Mouse (Mus musculus): Measurements from ENCODE around the gene Trat1. TPM values are rescaled to one million over a fixed set of nuclear protein-coding genes. Genes with fewer than 3 reads are reported as not detected.

Trat1 gene
- polyA plus RNA-seq (2012; rRNA removed), result 0.09 and 0.30 TPM in 2 replicates

- 60% methylated on average over 3 of the region's 3 CpGs for WGBS
These were observed at the start of gene Trat1 for GRCm38 (mm10) chr16:48771971-48772445. Gene Trat1, minus strand, starts transcription at chr16:48772021.

DNA sequence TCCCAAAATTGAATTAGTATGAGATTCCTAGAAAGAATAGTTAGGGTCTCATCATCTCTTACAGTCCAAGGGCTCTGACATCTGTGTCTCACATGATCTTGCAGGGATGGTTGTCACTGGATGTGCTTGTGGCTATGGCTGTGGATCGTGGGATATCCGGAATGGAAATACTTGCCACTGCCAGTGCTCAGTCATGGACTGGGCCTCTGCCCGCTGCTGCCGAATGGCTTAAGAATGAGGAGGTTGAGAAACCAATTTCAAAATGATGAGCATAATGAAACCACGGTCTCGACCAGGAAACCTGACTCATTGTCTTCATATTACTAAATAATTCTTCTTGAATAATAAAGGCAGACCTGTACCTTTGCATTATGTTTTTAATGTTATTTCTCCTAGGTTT is 46.7 kb upstream of the Trat1 start:
- DNase-seq (ENCODE audit: low read depth, low spot score), result no peak
- 93% methylated on average over 6 of the region's 6 CpGs for WGBS

More at GRCm38 (mm10) chr16:48771971-48772445, at the start of gene Trat1:
- no peak for DNase-seq (ENCODE audit: low read depth, low spot score)

DNA sequence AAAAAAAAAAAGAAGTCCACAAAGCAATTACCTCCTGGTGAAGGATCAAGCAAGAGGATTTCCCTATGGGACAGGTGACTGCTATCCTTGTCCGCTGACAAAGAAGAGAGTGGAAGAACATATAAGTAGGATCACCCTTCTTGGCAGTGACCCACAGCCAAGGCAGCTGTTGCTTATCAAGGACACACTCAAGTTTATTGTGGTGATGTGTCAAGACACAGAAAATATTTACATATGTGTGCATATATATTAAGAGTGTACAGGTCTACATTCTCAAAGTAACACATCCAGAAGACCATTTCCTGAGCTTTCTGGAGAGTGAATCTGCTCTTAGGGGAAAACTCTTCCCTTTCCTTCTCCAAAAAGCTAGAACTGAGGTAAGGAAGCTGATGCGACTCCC is 44.9 kb upstream of the Trat1 start, which contains the start of gene Retnlb:
Gene Retnlb (plus strand): TSS at position 162 of the 400 bp plus-strand sequence.
- no peak for DNase-seq (ENCODE audit: low read depth, low spot score)
- 78% methylated on average over 2 of the region's 2 CpGs for WGBS

GRCm38 (mm10) chr16:48811881-48812436 is 40.1 kb upstream of the Trat1 start:
- 17% methylated on average over 7 of the region's 7 CpGs for WGBS
- no peak for DNase-seq (ENCODE audit: low read depth, low spot score)

- 54% methylated on average over 2 of the region's 2 CpGs for WGBS
- DNase-seq (ENCODE audit: low read depth, low spot score), result no peak
These were observed 37.6 kb upstream of the Trat1 start for GRCm38 (mm10) chr16:48809374-48809773.

- 84% methylated on average over 1 of the region's 1 CpGs for WGBS
- no peak for DNase-seq (ENCODE audit: low read depth, low spot score)
These were observed 34.7 kb upstream of the Trat1 start for GRCm38 (mm10) chr16:48806521-48806920.

GRCm38 (mm10) chr16:48805412-48805811 is 33.6 kb upstream of the Trat1 start:
- 80% methylated on average over 1 of the region's 1 CpGs for WGBS

DNA sequence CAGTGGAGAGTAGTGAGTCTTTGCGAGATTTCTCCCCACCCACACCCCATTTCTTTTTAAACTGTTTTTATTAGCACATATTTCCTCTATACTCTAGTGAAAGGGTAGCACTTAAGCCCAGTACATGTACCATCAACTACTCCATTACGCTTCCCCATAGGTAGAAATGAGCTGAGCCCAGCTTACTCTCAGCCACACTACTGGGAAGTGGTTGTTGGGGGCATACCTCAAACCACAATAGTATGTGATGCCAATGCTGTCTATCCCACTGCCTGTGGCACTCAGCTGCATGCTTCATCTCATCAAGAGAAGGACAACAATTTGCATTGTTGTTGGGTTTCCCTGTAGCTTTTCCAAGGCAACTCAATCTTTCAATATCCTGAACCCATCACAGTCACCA is 29.1 kb upstream of the Trat1 start:
- no peak for DNase-seq (ENCODE audit: low read depth, low spot score)
- 82% methylated on average over 2 of the region's 2 CpGs for WGBS

More at GRCm38 (mm10) chr16:48805412-48805811, 33.6 kb upstream of the Trat1 start:
- no peak for DNase-seq (ENCODE audit: low read depth, low spot score)

DNA sequence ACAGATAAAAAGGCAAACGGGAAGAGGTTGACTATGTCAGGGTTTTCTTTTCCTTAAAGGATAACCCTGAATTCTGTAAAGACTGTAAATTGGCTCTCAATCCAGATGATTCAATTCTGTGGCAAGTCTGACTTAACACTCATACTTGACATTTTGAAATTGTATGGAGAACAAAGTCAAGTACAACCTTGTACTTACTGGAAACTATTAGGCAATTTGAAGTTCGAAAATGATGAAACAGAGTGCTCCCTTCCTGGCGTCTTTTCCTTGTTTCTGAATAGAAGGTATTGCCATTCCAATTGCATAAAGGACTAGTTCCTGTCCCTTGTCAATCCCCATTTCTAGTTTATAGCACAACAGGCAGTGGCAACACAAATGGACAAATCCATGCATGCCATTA is 27.6 kb upstream of the Trat1 start:
- 86% methylated on average over 3 of the region's 3 CpGs for WGBS
- no peak for DNase-seq (ENCODE audit: low read depth, low spot score)

GRCm38 (mm10) chr16:48798285-48798684 is 26.5 kb upstream of the Trat1 start:
- WGBS, result 63% methylated on average over 3 of the region's 3 CpGs

GRCm38 (mm10) chr16:48788704-48789185 is 16.9 kb upstream of the Trat1 start:
- DNase-seq (ENCODE audit: low read depth, low spot score), result no peak
- WGBS, result 64% methylated on average over 4 of the region's 4 CpGs

More at GRCm38 (mm10) chr16:48798285-48798684, 26.5 kb upstream of the Trat1 start:
- DNase-seq (ENCODE audit: low read depth, low spot score), result no peak

GRCm38 (mm10) chr16:48786258-48786657 is 14.4 kb upstream of the Trat1 start:
- WGBS, result 61% methylated on average over 3 of the region's 3 CpGs
- DNase-seq (ENCODE audit: low read depth, low spot score), result no peak

- 48% methylated on average over 2 of the region's 2 CpGs for WGBS
These were observed 5.4 kb upstream of the Trat1 start for GRCm38 (mm10) chr16:48777254-48777653.

DNA sequence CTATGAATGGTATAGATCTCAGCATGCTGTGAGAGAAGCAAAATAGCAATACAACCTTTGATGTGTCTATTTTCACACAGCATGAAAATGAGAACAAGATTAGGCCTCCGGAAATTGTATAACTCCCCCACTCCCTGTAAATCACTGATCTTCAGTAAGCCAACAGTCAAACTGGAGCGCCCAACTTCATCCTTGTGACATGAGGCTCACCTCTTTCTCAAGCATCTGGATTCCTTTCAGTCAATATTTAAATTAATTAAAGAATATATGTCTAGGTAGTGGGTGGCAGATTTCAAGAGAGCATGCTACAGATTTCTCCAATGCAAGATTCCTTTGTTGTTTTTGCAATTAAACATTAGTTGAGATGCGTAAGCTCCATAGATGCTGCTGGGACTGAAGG is 2.6 kb downstream of the Trat1 start:
- 91% methylated on average over 3 of the region's 3 CpGs for WGBS
- DNase-seq (ENCODE audit: low read depth, low spot score), result no peak

More at GRCm38 (mm10) chr16:48777254-48777653, 5.4 kb upstream of the Trat1 start:
- DNase-seq (ENCODE audit: low read depth, low spot score), result no peak

DNA sequence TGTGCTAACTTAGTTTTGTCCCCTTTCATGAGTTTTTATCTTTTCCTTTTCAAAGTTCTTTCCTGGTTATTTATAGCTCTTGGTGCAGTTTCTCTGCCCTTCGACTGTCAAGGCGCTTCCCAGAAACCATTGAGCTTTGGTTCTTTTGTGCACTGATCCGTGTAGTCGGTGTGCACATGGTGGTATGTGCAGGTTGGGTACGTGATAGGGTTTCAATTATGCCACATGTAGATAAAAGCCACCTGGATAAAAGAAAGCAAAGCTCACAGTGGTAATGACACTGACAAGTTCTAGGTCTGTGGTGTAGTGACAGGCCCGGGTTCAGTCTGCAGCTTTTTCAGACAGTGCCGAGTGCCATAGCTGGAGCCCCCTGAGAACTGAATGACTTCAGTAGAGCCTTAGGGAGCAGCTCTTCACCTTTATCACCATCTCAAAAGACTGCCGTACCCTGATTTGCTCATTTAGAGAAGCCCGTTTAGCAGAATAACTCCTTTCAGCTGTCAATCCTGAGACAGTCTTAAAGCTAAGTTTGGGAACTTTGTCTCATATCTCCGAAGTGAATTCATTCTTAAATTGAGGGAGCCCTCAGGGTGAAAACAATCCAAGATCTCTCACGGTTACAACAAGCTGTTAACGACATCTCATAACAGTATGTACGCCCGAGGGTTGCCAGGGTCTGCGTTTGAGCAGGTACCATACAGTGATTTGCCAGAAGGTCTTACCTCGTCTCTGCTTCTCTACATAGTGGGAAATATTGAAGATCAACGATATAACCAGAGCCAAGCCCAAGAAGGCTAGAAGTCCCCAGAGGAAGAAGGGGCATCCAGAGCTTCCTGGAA is 11.0 kb downstream of the Trat1 start:
- WGBS, result 81% methylated on average over 17 of the region's 17 CpGs
- no peak for DNase-seq (ENCODE audit: low read depth, low spot score)

DNA sequence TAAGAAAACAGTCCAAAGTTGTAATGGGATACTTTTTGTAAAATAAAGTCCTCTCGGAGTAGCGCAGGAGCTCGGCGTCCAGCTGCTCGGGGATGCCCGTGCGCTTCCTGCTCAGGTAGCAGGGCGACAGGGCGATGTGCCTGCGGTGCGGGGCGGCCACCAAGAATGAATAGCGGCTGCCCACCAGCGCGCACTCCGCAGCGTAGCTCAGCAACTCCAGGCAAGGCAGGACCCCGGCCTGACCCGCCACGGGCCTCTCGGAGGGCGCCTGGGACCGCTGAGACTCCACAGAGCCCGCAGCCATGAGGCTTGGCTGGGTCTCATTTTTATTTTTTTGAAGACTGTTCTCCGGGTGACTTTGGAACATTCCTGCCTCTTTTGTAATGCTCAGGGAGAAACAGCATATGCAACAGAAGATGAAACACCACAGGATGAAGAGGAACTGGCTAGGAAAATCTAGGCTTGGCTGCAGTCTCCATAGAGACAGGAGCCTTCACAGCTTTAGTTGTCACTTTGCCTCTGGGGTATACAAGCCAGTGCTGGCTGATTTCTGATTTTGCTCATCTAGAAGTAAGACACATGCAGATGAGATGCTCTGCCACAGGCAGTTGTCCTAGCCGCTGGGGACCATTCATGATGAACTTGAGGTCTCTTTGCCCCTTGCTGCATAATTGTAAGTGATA is 21.5 kb downstream of the Trat1 start:
- WGBS, result 28% methylated on average over 26 of the region's 26 CpGs
- no peak for DNase-seq (ENCODE audit: low read depth, low spot score)

DNA sequence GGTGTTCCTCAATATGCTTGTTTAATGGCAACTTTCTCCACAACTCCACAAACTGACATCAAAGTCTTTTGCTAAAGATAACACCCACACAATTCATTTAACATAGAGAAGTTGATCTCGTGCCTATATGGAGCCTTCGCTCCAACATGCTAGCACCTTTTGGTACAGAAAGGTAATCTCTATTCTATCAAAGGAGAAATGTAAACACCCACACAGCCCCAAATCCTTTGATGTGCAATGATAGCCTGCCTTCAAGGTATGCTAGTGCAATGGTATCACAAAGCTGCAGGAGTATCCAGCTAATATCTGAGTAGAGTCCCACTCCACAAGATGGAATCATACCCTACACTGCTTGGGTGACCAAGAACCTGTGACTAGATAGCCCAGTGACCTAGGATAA is 26.4 kb downstream of the Trat1 start:
- 79% methylated on average over 2 of the region's 2 CpGs for WGBS

DNA sequence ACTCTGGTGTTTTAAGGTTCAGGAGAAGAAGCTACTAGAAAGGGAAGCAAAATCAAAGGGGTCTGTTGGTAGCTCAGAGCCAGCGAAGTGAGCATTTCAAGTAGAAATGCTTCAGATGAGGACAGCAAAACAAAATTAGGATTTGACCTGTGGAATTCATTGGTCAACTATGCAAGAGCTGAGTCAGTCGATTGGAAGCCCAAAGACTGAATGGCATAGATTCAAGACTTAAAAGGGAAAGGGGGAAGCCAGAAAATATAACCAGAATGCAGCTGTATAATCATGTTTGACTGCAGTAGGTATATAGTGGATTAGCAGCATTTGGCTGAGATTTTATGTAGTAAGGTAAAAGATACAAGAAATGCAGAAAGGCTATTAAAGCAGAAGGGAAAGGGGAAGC is 26.8 kb downstream of the Trat1 start:
- 77% methylated on average over 2 of the region's 2 CpGs for WGBS
- no peak for DNase-seq (ENCODE audit: low read depth, low spot score)

More for the DNA sequence above, 26.4 kb downstream of the Trat1 start:
- DNase-seq (ENCODE audit: low read depth, low spot score), result no peak

DNA sequence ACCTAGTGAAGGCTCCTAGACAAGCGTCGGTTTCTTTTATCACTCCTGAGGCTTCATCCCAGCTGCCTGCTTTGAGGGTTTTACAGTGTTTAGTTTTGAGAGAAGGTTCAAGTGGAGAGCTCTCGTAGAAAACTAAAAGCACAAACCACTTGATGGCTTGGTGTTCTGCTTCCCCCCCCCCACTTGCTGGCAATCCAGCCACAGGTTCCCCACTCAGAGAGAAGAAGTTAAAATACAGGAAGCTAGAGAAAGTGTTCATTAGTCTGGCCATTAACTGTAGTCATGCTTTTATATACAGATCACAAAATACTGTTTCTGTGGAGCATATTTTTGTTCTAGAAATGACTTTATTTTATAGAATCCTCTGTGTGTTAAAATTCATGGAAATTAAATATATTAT is 30.3 kb downstream of the Trat1 start:
- no peak for DNase-seq (ENCODE audit: low read depth, low spot score)
- WGBS, result 23% methylated on average over 3 of the region's 3 CpGs

GRCm38 (mm10) chr16:48739974-48740373 is 31.8 kb downstream of the Trat1 start:
- 81% methylated on average over 6 of the region's 6 CpGs for WGBS

More at GRCm38 (mm10) chr16:48739974-48740373, 31.8 kb downstream of the Trat1 start:
- no peak for DNase-seq (ENCODE audit: low read depth, low spot score)

Data from large intestine, adult 2 months (tissue).